ENCODE assay signal across 10 mouse cellular contexts in genomic region chr17:25751446-25751845, GRCm38 (mm10). TPM values are rescaled to one million over a fixed set of nuclear protein-coding genes. Genes with fewer than 3 reads are reported as not detected.
DNase-seq lines count a peak whose midpoint lies in the region; ATAC-seq and TF ChIP-seq lines count a peak whose summit lies in the region.
"Had no signal": no experiment of that assay in that cellular context is flagged by ENCODE, and none has a peak within 500 bp of the region (broad histone marks: within the 10 kb centered on the region; RNA-seq: fewer than 3 reads in every experiment).

No protein-coding gene starts in this region.

- H3K9ac ChIP-seq in midbrain, embryonic 11.5 days (ENCODE audit: low read length) = no peak overlapping the region
- H3K9ac ChIP-seq in midbrain, embryonic 16.5 days (ENCODE audit: low read depth, low read length) = no peak overlapping the region
- H3K9ac ChIP-seq in lung, postnatal 0 days (replicated peaks; ENCODE audit: low read depth) = no peak overlapping the region

- peak; percentile 56 for DNase-seq in gastrocnemius, postnatal 14 days
- DNase-seq in gastrocnemius, adult 8-10 months (ENCODE audit: low spot score in 2 of 2) = no peak
- peak; percentile 17 for DNase-seq in midbrain, embryonic 11.5 days (ENCODE audit: low spot score, missing footprints)
- DNase-seq in adrenal gland, adult 8-10 months = peak; percentile 53
- DNase-seq in lung, postnatal 0 days (ENCODE audit: low spot score) = peak; percentile 52

- no peak for TF ChIP-seq CTCF in lung, postnatal 0 days (IDR thresholded peaks at IDR 0.05)

- H3K27ac ChIP-seq in midbrain, embryonic 11.5 days (ENCODE audit: low read depth, low read length) = no peak overlapping the region
- no peak overlapping the region for H3K27ac ChIP-seq in midbrain, embryonic 16.5 days (ENCODE audit: low read length)
- peak overlapping the region; percentile 62; the same call in 1 of the 2 replicates for H3K27ac ChIP-seq in lung, postnatal 0 days (ENCODE audit: low read length)

- H3K4me1 ChIP-seq in midbrain, embryonic 11.5 days (ENCODE audit: control insufficient read depth, insufficient read depth, low read length) = no peaks in the 10 kb centered on the region
- peaks cover 4% of the 10 kb centered on the region; the same call in 1 of the 2 replicates for H3K4me1 ChIP-seq in midbrain, embryonic 16.5 days (ENCODE audit: control insufficient read depth, insufficient read depth, low read length)
- peaks cover 6% of the 10 kb centered on the region; the same call in 1 of the 2 replicates for H3K4me1 ChIP-seq in lung, postnatal 0 days (ENCODE audit: insufficient read depth, low read depth, low read length)

- H3K9me3 ChIP-seq in midbrain, embryonic 11.5 days (ENCODE audit: control insufficient read depth, low read length) = no peaks in the 10 kb centered on the region
- H3K9me3 ChIP-seq in midbrain, embryonic 16.5 days (replicated peaks; ENCODE audit: control insufficient read depth, low read length, poor library complexity, severe bottlenecking) = no peaks in the 10 kb centered on the region
- H3K9me3 ChIP-seq in lung, postnatal 0 days (ENCODE audit: low read length) = no peaks in the 10 kb centered on the region

- intact Hi-C loops in gastrocnemius, postnatal 14 days (cut with DNase I; ENCODE audit: low total_unique reads) = no loop called here

- no peaks in the 10 kb centered on the region for H3K27me3 ChIP-seq in midbrain, embryonic 11.5 days (ENCODE audit: control insufficient read depth, insufficient read depth, low read length)
- H3K27me3 ChIP-seq in midbrain, embryonic 16.5 days (ENCODE audit: control insufficient read depth, insufficient read depth, low read depth, low read length) = no peaks in the 10 kb centered on the region
- H3K27me3 ChIP-seq in lung, postnatal 0 days (replicated peaks; ENCODE audit: insufficient read depth, low read length) = no peaks in the 10 kb centered on the region

- no peak overlapping the region for H3K4me3 ChIP-seq in midbrain, embryonic 11.5 days (ENCODE audit: low read depth, low read length)
- H3K4me3 ChIP-seq in midbrain, embryonic 16.5 days (ENCODE audit: low read depth, low read length) = no peak overlapping the region
- H3K4me3 ChIP-seq in lung, postnatal 0 days (ENCODE audit: low read depth, low read length) = no peak overlapping the region

- H3K36me3 ChIP-seq in midbrain, embryonic 11.5 days (ENCODE audit: control insufficient read depth, insufficient read depth, low read length) = no peaks in the 10 kb centered on the region
- no peaks in the 10 kb centered on the region for H3K36me3 ChIP-seq in midbrain, embryonic 16.5 days (ENCODE audit: control insufficient read depth, insufficient read depth, low read length)
- no peaks in the 10 kb centered on the region for H3K36me3 ChIP-seq in lung, postnatal 0 days (ENCODE audit: insufficient read depth, low read length)

- no peak for TF ChIP-seq EP300 in lung, postnatal 0 days (IDR thresholded peaks at IDR 0.05)

- WGBS in midbrain, embryonic 11.5 days = 72% methylated on average over 5 of the region's 5 CpGs
- 44% methylated on average over 5 of the region's 5 CpGs for WGBS in midbrain, embryonic 16.5 days
- 12% methylated on average over 5 of the region's 5 CpGs for WGBS in lung, postnatal 0 days

- H3K4me2 ChIP-seq in midbrain, embryonic 11.5 days = no peak overlapping the region
- no peak overlapping the region for H3K4me2 ChIP-seq in midbrain, embryonic 16.5 days (ENCODE audit: low read length)
- H3K4me2 ChIP-seq in lung, postnatal 0 days (replicated peaks; ENCODE audit: low read depth, low read length) = 0 out of 2 replicates have a peak overlapping the region, but pooled peaks have one; percentile 11

- no peak for ATAC-seq in midbrain, embryonic 11.5 days (ENCODE audit: low FRiP score)
- ATAC-seq in midbrain, embryonic 16.5 days = no peak
- peak; percentile 34 for ATAC-seq in lung, postnatal 0 days
- ATAC-seq in monocyte, adult 5-6 weeks (replicated peaks; ENCODE audit: insufficient number of reproducible peaks, low FRiP score, low TSS enrichment, poor library complexity, severe bottlenecking) = no peak
- no peak for ATAC-seq in inflammation-experienced regulatory T-cells, adult 6 months

RNA-seq across cellular contexts. Expression of gene Msln, which starts 2.7 kb away (rescaled TPM):
- total RNA-seq in gastrocnemius, postnatal 14 days (2021) = under 1 TPM in 1 of 2 experiments, not detected in 1; 0.74 TPM
- under 1 TPM in 2 of 4 experiments, not detected in 2; 0.13 TPM for total RNA-seq in gastrocnemius, adult 8-10 months (2022)
- not detected in 2 replicates for polyA plus RNA-seq in midbrain, embryonic 11.5 days (2014; fragmentation: Nextera tagmentation; extraction: Ambion mirVana)
- polyA plus RNA-seq in midbrain, embryonic 16.5 days (2015; fragmentation: Nextera tagmentation; extraction: Ambion mirVana) = 0.15 and 0.85 TPM in 2 replicates
- 1 to 10 TPM; 4.8 to 7.1 (median 6.0) TPM for total RNA-seq in adrenal gland, adult 8-10 months (2022)
- 584 and 630 TPM in 2 replicates for polyA plus RNA-seq in lung, postnatal 0 days (2015; fragmentation: Nextera tagmentation; extraction: Ambion mirVana)
- total RNA-seq in monocyte, adult 5-6 weeks (2017) = not detected in 3 replicates
- not detected for polyA plus RNA-seq in inflammation-experienced regulatory T-cells, adult 6 months (2017; shearing (Covaris generic))
- total RNA-seq: common myeloid progenitor, adult 5-6 weeks had no signal

RNA-seq across cellular contexts. Expression of gene Mslnl, which starts 15.6 kb away (rescaled TPM):
- not detected for total RNA-seq in gastrocnemius, postnatal 14 days (2021)
- not detected for total RNA-seq in gastrocnemius, adult 8-10 months (2022)
- not detected in 2 replicates for polyA plus RNA-seq in midbrain, embryonic 11.5 days (2014; fragmentation: Nextera tagmentation; extraction: Ambion mirVana)
- polyA plus RNA-seq in midbrain, embryonic 16.5 days (2015; fragmentation: Nextera tagmentation; extraction: Ambion mirVana) = not detected in 2 replicates
- under 1 TPM; 0.09 to 0.52 (median 0.30) TPM for total RNA-seq in adrenal gland, adult 8-10 months (2022)
- 1.0 and 1.9 TPM in 2 replicates for polyA plus RNA-seq in lung, postnatal 0 days (2015; fragmentation: Nextera tagmentation; extraction: Ambion mirVana)
- total RNA-seq in monocyte, adult 5-6 weeks (2017) = not detected in 3 replicates
- not detected for polyA plus RNA-seq in inflammation-experienced regulatory T-cells, adult 6 months (2017; shearing (Covaris generic))
- total RNA-seq: common myeloid progenitor, adult 5-6 weeks had no signal
- polyA plus RNA-seq: liver, embryonic 16.5 days had no signal

RNA-seq across cellular contexts. Expression of gene Narfl, which starts 22.1 kb away (rescaled TPM):
- total RNA-seq in gastrocnemius, postnatal 14 days (2021) = 10 to 100 TPM; 27.7 to 28.8 TPM
- 10 to 100 TPM; 24.4 to 29.6 (median 26.5) TPM for total RNA-seq in gastrocnemius, adult 8-10 months (2022)
- 22.2 and 23.4 TPM in 2 replicates for polyA plus RNA-seq in midbrain, embryonic 11.5 days (2014; fragmentation: Nextera tagmentation; extraction: Ambion mirVana)
- polyA plus RNA-seq in midbrain, embryonic 16.5 days (2015; fragmentation: Nextera tagmentation; extraction: Ambion mirVana) = 29.0 and 30.2 TPM in 2 replicates
- total RNA-seq in adrenal gland, adult 8-10 months (2022) = 10 to 100 TPM; 34.8 to 45.2 (median 40.1) TPM
- 23.8 and 24.1 TPM in 2 replicates for polyA plus RNA-seq in lung, postnatal 0 days (2015; fragmentation: Nextera tagmentation; extraction: Ambion mirVana)
- 22.3 to 32.1 TPM (median 27.3 TPM) in 3 replicates for total RNA-seq in monocyte, adult 5-6 weeks (2017)
- 10 to 100 TPM; 16.4 to 18.4 (median 17.0) TPM for polyA plus RNA-seq in inflammation-experienced regulatory T-cells, adult 6 months (2017; shearing (Covaris generic))

RNA-seq across cellular contexts. Expression of gene Rpusd1, which starts 24.0 kb away (rescaled TPM):
- total RNA-seq in gastrocnemius, postnatal 14 days (2021) = 1 to 10 TPM; 3.4 to 3.8 TPM
- total RNA-seq in gastrocnemius, adult 8-10 months (2022) = 1 to 10 TPM; 2.4 to 3.5 (median 3.1) TPM
- polyA plus RNA-seq in midbrain, embryonic 11.5 days (2014; fragmentation: Nextera tagmentation; extraction: Ambion mirVana) = 16.0 and 19.8 TPM in 2 replicates
- 26.6 and 26.8 TPM in 2 replicates for polyA plus RNA-seq in midbrain, embryonic 16.5 days (2015; fragmentation: Nextera tagmentation; extraction: Ambion mirVana)
- total RNA-seq in adrenal gland, adult 8-10 months (2022) = 10 to 100 TPM; 17.8 to 23.5 (median 20.4) TPM
- polyA plus RNA-seq in lung, postnatal 0 days (2015; fragmentation: Nextera tagmentation; extraction: Ambion mirVana) = 15.2 and 18.1 TPM in 2 replicates
- 0.95 to 2.5 TPM in 2 of 3 replicates, not detected in the other for total RNA-seq in monocyte, adult 5-6 weeks (2017)
- 10 to 100 TPM in 2 of 3 experiments, 1 to 10 TPM in 1; 8.6 to 12.5 (median 11.2) TPM for polyA plus RNA-seq in inflammation-experienced regulatory T-cells, adult 6 months (2017; shearing (Covaris generic))

RNA-seq across cellular contexts. Expression of gene Chtf18, which starts 24.2 kb away (rescaled TPM):
- total RNA-seq in gastrocnemius, postnatal 14 days (2021) = 1 to 10 TPM; 1.3 to 2.5 TPM
- total RNA-seq in gastrocnemius, adult 8-10 months (2022) = 1 to 10 TPM in 1 of 4 experiments, under 1 TPM in 3; 0.87 to 1.4 (median 0.94) TPM
- polyA plus RNA-seq in midbrain, embryonic 11.5 days (2014; fragmentation: Nextera tagmentation; extraction: Ambion mirVana) = 15.0 and 17.3 TPM in 2 replicates
- polyA plus RNA-seq in midbrain, embryonic 16.5 days (2015; fragmentation: Nextera tagmentation; extraction: Ambion mirVana) = 4.7 and 5.4 TPM in 2 replicates
- 1 to 10 TPM; 1.2 to 4.9 (median 2.6) TPM for total RNA-seq in adrenal gland, adult 8-10 months (2022)
- polyA plus RNA-seq in lung, postnatal 0 days (2015; fragmentation: Nextera tagmentation; extraction: Ambion mirVana) = 1.6 and 2.6 TPM in 2 replicates
- total RNA-seq in monocyte, adult 5-6 weeks (2017) = 1.1 to 5.0 TPM (median 3.0 TPM) in 3 replicates
- polyA plus RNA-seq in inflammation-experienced regulatory T-cells, adult 6 months (2017; shearing (Covaris generic)) = 10 to 100 TPM in 1 of 3 experiments, 1 to 10 TPM in 2; 1.4 to 12.9 (median 3.9) TPM

Comparison
In these comparisons a context has a peak if more than half of its experiments do, and no peak if none do; other contexts are left out.
1. DNase-seq: peak in gastrocnemius, postnatal 14 days (single experiment), midbrain, embryonic 11.5 days (single experiment), adrenal gland, adult 8-10 months (single experiment) and lung, postnatal 0 days (single experiment); none in gastrocnemius, adult 8-10 months (0 of 2).